Mouse (Mus musculus) forebrain, postnatal 0 days (tissue): ENCODE measurements at regions not wholly inside any gene's neighbourhood (a gene's known extent, or its start where the extent isn't known, plus 50 kb on each side); places are given as distances from the start of the nearest gene placed in this dataset.
A peak's percentile ranks its signal among the peaks of the same experiment; 100 is the strongest.

ENCODE experiments used
- ATAC-seq: fragments of 200-750 bp; cut with Nextera tagmentation; 2 replicates; pipeline ENCODE4 v1.8.0; 2017; ENCODE audit warnings: mild to moderate bottlenecking, moderate library complexity
- DNase-seq: peaks from one replicate; pipeline ENCODE4 v3.0.0-alpha.2; 2015
- H3K27ac ChIP-seq: fragments of 300-500 bp; sonication (generic); 2 replicates; pipeline ENCODE4 v1.5.1; 2014; ENCODE audit warnings: low read depth, mild to moderate bottlenecking, antibody characterized with exemption, low read length, moderate library complexity, mixed read lengths
- H3K27me3 ChIP-seq: fragments of 300-500 bp; sonication (generic); 2 replicates; pipeline ENCODE4 v1.6.1; 2014; ENCODE audit warnings: mild to moderate bottlenecking, low read length, mixed read lengths; ENCODE audit not compliant: insufficient read depth
- H3K36me3 ChIP-seq: fragments of 300-500 bp; sonication (generic); 2 replicates; pipeline ENCODE4 v1.6.1; 2014; ENCODE audit warnings: mild to moderate bottlenecking, moderate library complexity; ENCODE audit not compliant: insufficient read depth
- H3K4me1 ChIP-seq: fragments of 300-500 bp; sonication (generic); 2 replicates; pipeline ENCODE4 v1.6.1; 2014; ENCODE audit warnings: antibody characterized with exemption; ENCODE audit not compliant: insufficient read depth
- H3K4me2 ChIP-seq: fragments of 300-500 bp; sonication (generic); 2 replicates; pipeline ENCODE4 v1.6.1; 2014; ENCODE audit warnings: low read depth, mild to moderate bottlenecking, moderate library complexity
- H3K4me3 ChIP-seq: fragments of 300-500 bp; sonication (generic); 2 replicates; pipeline ENCODE4 v1.5.1; 2014; ENCODE audit warnings: low read depth, low read length, mixed read lengths
- H3K9ac ChIP-seq: fragments of 300-500 bp; sonication (generic); 2 replicates; pipeline ENCODE4 v1.6.1; 2014; ENCODE audit warnings: mild to moderate bottlenecking
- H3K9me3 ChIP-seq: fragments of 300-500 bp; sonication (generic); 2 replicates; pipeline ENCODE4 v1.6.1; 2016; ENCODE audit warnings: low read length
- CTCF ChIP-seq: sonication (generic); IDR thresholded peaks from 2 replicates; pipeline ENCODE4 v1.5.1; 2016; ENCODE audit warnings: antibody characterized with exemption, control low read depth, low read depth
- WGBS: fragments of 180-500 bp; shearing (Covaris S2); extraction: QIAGEN DNeasy Blood & Tissue Kit; methylation state at CpG from one replicate; pipeline ENCODE4 v1.1.7; 2014; 5-methylcytosine and 5-hydroxymethylcytosine counted together

DNA sequence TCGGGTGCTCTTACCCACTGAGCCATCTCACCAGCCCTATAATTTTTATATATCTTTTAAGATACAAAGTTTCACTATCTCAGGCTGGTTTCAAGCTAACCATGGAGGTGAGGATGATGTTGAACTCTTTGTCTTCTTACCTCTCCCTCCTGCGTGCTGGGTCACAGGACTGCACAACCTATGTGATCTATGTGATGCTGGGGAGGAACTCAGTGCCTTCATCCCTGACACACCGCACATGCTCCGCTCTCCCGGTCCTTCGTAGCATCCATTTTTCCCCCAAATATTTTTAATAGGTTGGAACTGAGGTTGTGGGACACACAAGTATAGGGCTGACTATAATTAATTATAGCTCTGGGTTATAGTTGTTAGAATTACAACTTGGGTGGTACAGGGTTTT lies 75.9 kb upstream of the Caprin1 start:
- TF ChIP-seq CTCF, result no peak
- H3K4me3 ChIP-seq, result no peak overlapping the region
- no peak overlapping the region for H3K9ac ChIP-seq
- no peaks in the 10 kb centered on the region for H3K9me3 ChIP-seq
- DNase-seq (no peak), ATAC-seq (no peak)
- H3K4me2 ChIP-seq, result no peak overlapping the region
- H3K27me3 ChIP-seq, result no peaks in the 10 kb centered on the region
- no peak overlapping the region for H3K27ac ChIP-seq
- 92% methylated on average over 6 of the region's 6 CpGs for WGBS
- no peaks in the 10 kb centered on the region for H3K36me3 ChIP-seq
- no peaks in the 10 kb centered on the region for H3K4me1 ChIP-seq

GRCm38 (mm10) chr2:103874466-103874865 lies 77.0 kb upstream of the Caprin1 start:
- H3K4me2 ChIP-seq, result no peak overlapping the region
- H3K9me3 ChIP-seq, result no peaks in the 10 kb centered on the region
- ATAC-seq (no peak), DNase-seq (no peak)
- no peak overlapping the region for H3K4me3 ChIP-seq
- H3K27ac ChIP-seq, result no peak overlapping the region
- H3K36me3 ChIP-seq, result no peaks in the 10 kb centered on the region
- no peaks in the 10 kb centered on the region for H3K27me3 ChIP-seq
- H3K4me1 ChIP-seq, result no peaks in the 10 kb centered on the region
- 71% methylated on average over 3 of the region's 3 CpGs for WGBS
- H3K9ac ChIP-seq, result no peak overlapping the region
- TF ChIP-seq CTCF, result no peak

DNA sequence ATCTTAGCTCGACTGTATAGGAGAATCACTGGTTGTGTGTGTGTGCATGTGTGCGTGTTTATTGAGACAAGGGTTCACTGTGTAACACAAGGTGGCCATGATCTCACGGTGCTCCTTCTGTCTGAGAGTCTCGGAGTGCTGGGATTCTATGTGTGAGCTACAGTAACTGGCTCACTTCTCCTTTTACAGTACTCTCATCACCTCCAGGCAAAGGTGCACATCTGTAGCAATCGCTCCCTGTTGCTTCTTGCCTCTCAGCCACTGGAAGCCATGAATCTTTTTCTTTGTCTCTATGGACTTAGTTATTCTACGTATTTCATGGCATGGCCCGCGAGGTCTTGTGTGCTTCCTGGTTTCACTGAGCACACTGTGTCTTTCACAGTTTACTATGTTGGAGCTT lies 78.3 kb upstream of the Caprin1 start:
- Histone ChIP-seq H3K4me2 (no peak overlapping the region), H3K27me3 (no peaks in the 10 kb centered on the region), H3K27ac (no peak overlapping the region), H3K9ac (no peak overlapping the region), H3K4me3 (no peak overlapping the region), H3K9me3 (no peaks in the 10 kb centered on the region), H3K4me1 (no peaks in the 10 kb centered on the region), H3K36me3 (no peaks in the 10 kb centered on the region)
- WGBS, result 87% methylated on average over 8 of the region's 8 CpGs
- DNase-seq (no peak), ATAC-seq (no peak)
- no peak for TF ChIP-seq CTCF

DNA sequence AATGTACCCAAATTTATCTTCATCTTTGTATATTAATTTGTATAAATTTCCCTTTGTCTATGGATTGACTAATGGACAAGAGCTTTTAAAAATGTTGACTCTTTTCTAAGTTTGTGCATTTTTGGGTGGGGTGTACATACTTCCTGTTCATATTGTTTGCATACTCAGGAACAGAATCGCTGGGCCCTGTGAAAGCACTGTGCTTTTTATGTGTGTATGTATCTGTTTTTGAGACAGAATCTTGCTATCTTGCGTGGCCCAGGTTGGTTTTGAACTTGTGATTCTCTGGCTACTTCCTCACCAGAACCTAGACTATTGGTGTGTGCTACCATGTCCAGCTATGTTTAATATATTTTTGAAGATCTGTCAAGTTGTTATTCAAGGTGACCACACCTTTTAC lies 78.8 kb upstream of the Caprin1 start:
- no peak overlapping the region for H3K9ac ChIP-seq
- no peak overlapping the region for H3K4me2 ChIP-seq
- 92% methylated on average over 2 of the region's 2 CpGs for WGBS
- no peaks in the 10 kb centered on the region for H3K9me3 ChIP-seq
- no peak overlapping the region for H3K4me3 ChIP-seq
- no peak for DNase-seq
- no peak for ATAC-seq
- H3K36me3 ChIP-seq, result no peaks in the 10 kb centered on the region
- H3K27ac ChIP-seq, result no peak overlapping the region
- H3K4me1 ChIP-seq, result peaks cover 2% of the 10 kb centered on the region; the same call in 1 of the 2 replicates
- no peaks in the 10 kb centered on the region for H3K27me3 ChIP-seq
- no peak for TF ChIP-seq CTCF

DNA sequence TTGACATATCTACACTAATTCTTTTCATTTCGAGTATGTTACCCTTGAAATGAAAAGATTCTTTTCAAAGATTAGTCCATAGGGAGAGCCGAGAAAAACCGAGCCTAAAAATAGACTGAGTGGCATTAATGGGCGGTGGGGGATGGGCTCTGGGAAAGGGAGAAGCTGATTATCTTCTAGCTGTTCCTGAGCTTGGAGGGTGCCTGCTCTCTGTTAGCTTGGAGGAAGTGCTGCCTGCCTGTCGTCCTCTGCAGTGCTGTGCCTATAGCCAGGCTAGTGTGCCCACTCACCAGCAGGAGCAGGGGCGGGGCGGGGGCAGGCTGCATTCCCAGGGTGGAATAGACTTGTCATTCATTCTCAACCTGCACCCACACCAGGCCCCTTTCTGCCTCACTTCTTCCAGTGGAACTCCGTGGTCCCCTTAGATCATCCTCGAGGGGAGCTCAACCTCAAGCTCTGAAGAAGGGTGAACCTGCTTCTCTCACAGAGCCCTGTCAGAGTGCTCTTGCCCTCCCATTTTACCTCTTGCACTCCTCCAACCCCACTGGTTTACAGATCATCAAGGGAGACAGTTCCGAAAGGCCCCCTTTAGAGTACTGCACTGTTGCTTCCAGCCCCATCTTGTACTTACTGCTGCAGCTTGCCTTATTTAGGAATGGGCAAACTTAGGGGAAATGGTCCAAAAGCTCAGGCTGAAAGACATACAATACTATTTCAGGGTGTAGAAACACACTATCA lies 76.6 kb upstream of the Lmo2 start:
- Histone ChIP-seq H3K9ac (no peak overlapping the region), H3K4me2 (no peak overlapping the region), H3K4me1 (peaks cover 5% of the 10 kb centered on the region; the same call in 1 of the 2 replicates), H3K27me3 (no peaks in the 10 kb centered on the region), H3K36me3 (no peaks in the 10 kb centered on the region), H3K27ac (peak overlapping the region; percentile 69), H3K9me3 (no peaks in the 10 kb centered on the region), H3K4me3 (no peak overlapping the region)
- peak; percentile 47 for DNase-seq
- no peak for TF ChIP-seq CTCF
- ATAC-seq, result peak; percentile 77
- WGBS, result 16% methylated on average over 10 of the region's 10 CpGs

DNA sequence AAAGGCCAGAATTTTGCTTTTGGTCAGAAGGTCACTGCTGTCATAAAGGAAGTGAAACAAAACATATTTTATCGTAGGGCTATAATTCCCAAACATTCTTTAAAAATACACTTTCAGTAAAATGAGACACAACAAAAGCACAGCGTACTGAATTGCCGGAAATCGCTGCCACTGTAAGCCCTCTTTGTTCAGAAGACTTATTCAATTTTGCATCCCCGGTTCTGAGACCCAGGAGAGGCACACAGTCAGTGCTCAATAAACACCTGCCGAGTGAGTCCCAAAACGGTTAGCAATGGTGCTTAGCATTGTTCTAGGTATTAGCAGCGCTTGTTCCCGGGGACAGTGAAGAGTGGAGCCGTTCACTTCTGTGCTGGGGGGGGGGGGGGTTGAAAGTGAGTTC lies 72.9 kb upstream of the Lmo2 start:
- H3K4me2 ChIP-seq, result no peak overlapping the region
- no peak overlapping the region for H3K4me3 ChIP-seq
- H3K4me1 ChIP-seq, result peaks cover 5% of the 10 kb centered on the region; the same call in 1 of the 2 replicates
- no peak for TF ChIP-seq CTCF
- 32% methylated on average over 10 of the region's 10 CpGs for WGBS
- H3K9ac ChIP-seq, result no peak overlapping the region
- H3K9me3 ChIP-seq, result no peaks in the 10 kb centered on the region
- no peak for DNase-seq
- no peak overlapping the region for H3K27ac ChIP-seq
- no peaks in the 10 kb centered on the region for H3K36me3 ChIP-seq
- ATAC-seq, result no peak
- H3K27me3 ChIP-seq, result no peaks in the 10 kb centered on the region

DNA sequence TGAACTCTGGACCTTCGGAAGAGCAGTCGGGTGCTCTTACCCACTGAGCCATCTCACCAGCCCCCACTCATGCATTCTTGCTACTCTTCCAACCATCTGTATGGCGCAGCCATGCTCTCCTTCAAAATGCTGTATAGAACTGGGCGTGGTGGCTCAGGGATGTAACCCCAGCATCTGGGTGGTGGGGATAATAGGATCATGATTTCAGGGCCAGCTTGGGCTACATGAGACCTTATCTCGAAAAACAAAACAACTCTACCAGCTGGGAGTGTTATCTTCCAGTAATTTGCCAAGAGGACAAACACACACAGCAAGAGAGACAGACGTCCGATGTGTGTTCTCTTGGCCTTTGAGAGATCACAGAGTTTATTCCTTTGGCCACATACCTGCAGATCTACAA lies 69.8 kb upstream of the Lmo2 start:
- no peak overlapping the region for H3K4me2 ChIP-seq
- H3K36me3 ChIP-seq, result no peaks in the 10 kb centered on the region
- no peaks in the 10 kb centered on the region for H3K27me3 ChIP-seq
- no peak overlapping the region for H3K9ac ChIP-seq
- no peak overlapping the region for H3K4me3 ChIP-seq
- TF ChIP-seq CTCF, result no peak
- ATAC-seq (no peak), DNase-seq (no peak)
- no peaks in the 10 kb centered on the region for H3K4me1 ChIP-seq
- H3K9me3 ChIP-seq, result no peaks in the 10 kb centered on the region
- 93% methylated on average over 7 of the region's 7 CpGs for WGBS
- H3K27ac ChIP-seq, result no peak overlapping the region
